Mouse (Mus musculus) midbrain, embryonic 11.5 days (tissue): ENCODE measurements around the gene Arhgef10l. TPM values are rescaled to one million over a fixed set of nuclear protein-coding genes. Genes with fewer than 3 reads are reported as not detected.

Source experiments
- ATAC-seq: fragments of 200-750 bp; cut with Nextera tagmentation; 2 replicates; pipeline ENCODE4 v1.8.0; 2017; ENCODE audit warnings: moderate TSS enrichment, moderate library complexity; ENCODE audit not compliant: low FRiP score
- DNase-seq: peaks from one replicate; pipeline ENCODE4 v3.0.0; 2015; ENCODE audit warnings: low spot score; ENCODE audit errors: missing footprints
- H3K27ac ChIP-seq: fragments of 300-500 bp; sonication (generic); 2 replicates; pipeline ENCODE4 v1.5.1; 2014; ENCODE audit warnings: low read depth, low read length
- H3K27me3 ChIP-seq: fragments of 300-500 bp; sonication (generic); 2 replicates; pipeline ENCODE4 v1.6.1; 2014; ENCODE audit warnings: mild to moderate bottlenecking, low read length, moderate library complexity, mixed read lengths; ENCODE audit not compliant: control insufficient read depth, insufficient read depth
- H3K36me3 ChIP-seq: fragments of 300-500 bp; sonication (generic); 2 replicates; pipeline ENCODE4 v1.6.1; 2014; ENCODE audit warnings: mild to moderate bottlenecking, low read length, moderate library complexity, mixed read lengths; ENCODE audit not compliant: control insufficient read depth, insufficient read depth
- H3K4me1 ChIP-seq: fragments of 300-500 bp; sonication (generic); 2 replicates; pipeline ENCODE4 v1.6.1; 2014; ENCODE audit warnings: low read length; ENCODE audit not compliant: control insufficient read depth, insufficient read depth
- H3K4me2 ChIP-seq: fragments of 300-500 bp; sonication (generic); 2 replicates; pipeline ENCODE4 v1.6.1; 2014; ENCODE audit warnings: mild to moderate bottlenecking, moderate library complexity
- H3K4me3 ChIP-seq: fragments of 300-500 bp; sonication (generic); 2 replicates; pipeline ENCODE4 v1.5.1; 2014; ENCODE audit warnings: low read depth, low read length
- H3K9ac ChIP-seq: fragments of 300-500 bp; sonication (generic); 2 replicates; pipeline ENCODE4 v1.6.1; 2014; ENCODE audit warnings: low read length
- H3K9me3 ChIP-seq: fragments of 300-500 bp; sonication (generic); 2 replicates; pipeline ENCODE4 v1.6.1; 2016; ENCODE audit warnings: low read length; ENCODE audit not compliant: control insufficient read depth
- WGBS: fragments of 180-500 bp; shearing (Covaris S2); extraction: QIAGEN DNeasy Blood & Tissue Kit; methylation state at CpG from one replicate; pipeline ENCODE4 v1.1.7; 2014; 5-methylcytosine and 5-hydroxymethylcytosine counted together
- polyA plus RNA-seq: library from polyadenylated mRNA; unstranded; fragments of >200 nt; fragmentation: Nextera tagmentation; extraction: Ambion mirVana; gene quantifications from 2 replicates; pipeline ENCODE4 v1.2.1, GENCODE M21; 2014

Arhgef10l gene
- polyA plus RNA-seq, 1 experiment from 2014 or later = 18.5 TPM

- peaks cover 42% of the 10 kb centered on the region for H3K4me1 ChIP-seq
- no peak overlapping the region for H3K4me3 ChIP-seq
- no peaks in the 10 kb centered on the region for H3K27me3 ChIP-seq
- no peak for ATAC-seq
- peak overlapping the region; percentile 97; the same call in 1 of the 2 replicates for H3K27ac ChIP-seq
- no peak overlapping the region for H3K4me2 ChIP-seq
- peak overlapping the region; percentile 36; the same call in 1 of the 2 replicates for H3K9ac ChIP-seq
- no peak for DNase-seq
- H3K36me3 ChIP-seq = no peaks in the 10 kb centered on the region
- H3K9me3 ChIP-seq = no peaks in the 10 kb centered on the region
- WGBS = 48% methylated on average over 4 of the region's 4 CpGs
These were observed 43.0 kb downstream of the Arhgef10l start for GRCm38 (mm10) chr4:140622819-140623218.

- H3K9me3 ChIP-seq = no peaks in the 10 kb centered on the region
- no peak overlapping the region for H3K27ac ChIP-seq
- no peaks in the 10 kb centered on the region for H3K27me3 ChIP-seq
- WGBS = 76% methylated on average over 5 of the region's 5 CpGs
- DNase-seq = no peak
- no peak for ATAC-seq
- no peak overlapping the region for H3K9ac ChIP-seq
- peaks cover 4% of the 10 kb centered on the region; the same call in 1 of the 2 replicates for H3K36me3 ChIP-seq
- no peak overlapping the region for H3K4me2 ChIP-seq
- H3K4me1 ChIP-seq = peaks cover 27% of the 10 kb centered on the region
- no peak overlapping the region for H3K4me3 ChIP-seq
These were observed 45.3 kb downstream of the Arhgef10l start for GRCm38 (mm10) chr4:140620496-140620895.

- H3K27me3 ChIP-seq = no peaks in the 10 kb centered on the region
- H3K36me3 ChIP-seq = peaks cover 7% of the 10 kb centered on the region; the same call in 1 of the 2 replicates
- H3K27ac ChIP-seq = no peak overlapping the region
- peaks cover under 1% of the 10 kb centered on the region for H3K4me1 ChIP-seq
- H3K9me3 ChIP-seq = no peaks in the 10 kb centered on the region
- ATAC-seq = no peak
- no peak overlapping the region for H3K4me3 ChIP-seq
- H3K4me2 ChIP-seq = no peak overlapping the region
- DNase-seq = no peak
- no peak overlapping the region for H3K9ac ChIP-seq
- WGBS = 76% methylated on average over 16 of the region's 16 CpGs
These were observed 48.1 kb downstream of the Arhgef10l start for GRCm38 (mm10) chr4:140617391-140618385.

GRCm38 (mm10) chr4:140616894-140617293 lies 48.9 kb downstream of the Arhgef10l start:
- WGBS = 91% methylated on average over 11 of the region's 11 CpGs
- DNase-seq = no peak
- no peaks in the 10 kb centered on the region for H3K9me3 ChIP-seq
- no peak overlapping the region for H3K9ac ChIP-seq
- H3K4me1 ChIP-seq = no peaks in the 10 kb centered on the region
- H3K36me3 ChIP-seq = peaks cover 7% of the 10 kb centered on the region; the same call in 1 of the 2 replicates
- no peaks in the 10 kb centered on the region for H3K27me3 ChIP-seq
- ATAC-seq = no peak
- no peak overlapping the region for H3K4me2 ChIP-seq
- no peak overlapping the region for H3K4me3 ChIP-seq
- no peak overlapping the region for H3K27ac ChIP-seq

- DNase-seq (no peak), ATAC-seq (no peak)
- no peak overlapping the region for H3K9ac ChIP-seq
- H3K27ac ChIP-seq = no peak overlapping the region
- H3K27me3 ChIP-seq = no peaks in the 10 kb centered on the region
- no peaks in the 10 kb centered on the region for H3K4me1 ChIP-seq
- peaks cover 7% of the 10 kb centered on the region; the same call in 1 of the 2 replicates for H3K36me3 ChIP-seq
- 87% methylated on average over 7 of the region's 7 CpGs for WGBS
- no peaks in the 10 kb centered on the region for H3K9me3 ChIP-seq
- H3K4me3 ChIP-seq = no peak overlapping the region
- no peak overlapping the region for H3K4me2 ChIP-seq
These were observed 49.6 kb downstream of the Arhgef10l start for GRCm38 (mm10) chr4:140616196-140616595.

- Histone ChIP-seq H3K27ac (no peak overlapping the region), H3K36me3 (peaks cover 7% of the 10 kb centered on the region; the same call in 1 of the 2 replicates), H3K9ac (no peak overlapping the region), H3K9me3 (no peaks in the 10 kb centered on the region), H3K4me1 (no peaks in the 10 kb centered on the region), H3K27me3 (no peaks in the 10 kb centered on the region), H3K4me3 (no peak overlapping the region), H3K4me2 (no peak overlapping the region)
- WGBS = 87% methylated on average over 7 of the region's 7 CpGs
- no peak for ATAC-seq
- no peak for DNase-seq
These were observed 50.0 kb downstream of the Arhgef10l start for GRCm38 (mm10) chr4:140615771-140616170.

GRCm38 (mm10) chr4:140614553-140614952 lies 51.3 kb downstream of the Arhgef10l start:
- WGBS = 78% methylated on average over 5 of the region's 5 CpGs
- Histone ChIP-seq H3K36me3 (peaks cover 7% of the 10 kb centered on the region; the same call in 1 of the 2 replicates), H3K4me3 (no peak overlapping the region), H3K27me3 (no peaks in the 10 kb centered on the region), H3K9me3 (no peaks in the 10 kb centered on the region), H3K4me2 (no peak overlapping the region), H3K4me1 (no peaks in the 10 kb centered on the region), H3K27ac (no peak overlapping the region), H3K9ac (no peak overlapping the region)
- DNase-seq = no peak
- no peak for ATAC-seq

GRCm38 (mm10) chr4:140614145-140614544 lies 51.7 kb downstream of the Arhgef10l start:
- no peak overlapping the region for H3K4me3 ChIP-seq
- 88% methylated on average over 6 of the region's 6 CpGs for WGBS
- H3K27ac ChIP-seq = no peak overlapping the region

More at GRCm38 (mm10) chr4:140614145-140614544, 51.7 kb downstream of the Arhgef10l start:
- DNase-seq (no peak), ATAC-seq (no peak)
- H3K36me3 ChIP-seq = peaks cover 7% of the 10 kb centered on the region; the same call in 1 of the 2 replicates
- no peaks in the 10 kb centered on the region for H3K9me3 ChIP-seq
- no peak overlapping the region for H3K4me2 ChIP-seq
- no peaks in the 10 kb centered on the region for H3K27me3 ChIP-seq
- H3K4me1 ChIP-seq = no peaks in the 10 kb centered on the region
- H3K9ac ChIP-seq = no peak overlapping the region
